Mouse (Mus musculus) lung, adult 2 months (tissue): ENCODE measurements around the gene Slfn8. TPM values are rescaled to one million over a fixed set of nuclear protein-coding genes. Genes with fewer than 3 reads are reported as not detected.
"Not testable (repeated sequence)": the region's sequence is repeated elsewhere in the genome, so short reads cannot be mapped to it uniquely, and the experiment has no call there.

Experiments used
- DNase-seq: peaks from one replicate; pipeline ENCODE4 v3.0.0; 2022
- H3K4me1 ChIP-seq: fragments of 200-500 bp; 2 replicates; pipeline ENCODE4 v1.6.1; 2011; ENCODE audit warnings: low read length; ENCODE audit not compliant: control insufficient read depth, insufficient read depth
- H3K4me3 ChIP-seq: fragments of 200-500 bp; replicated peaks from 2 replicates; pipeline ENCODE3; 2011; ENCODE audit warnings: low read depth, mild to moderate bottlenecking, control low read depth, low read length; ENCODE audit errors: extremely low read depth
- CTCF ChIP-seq: fragments of 200-500 bp; IDR thresholded peaks from 2 replicates; pipeline ENCODE4 v1.5.1; 2011; ENCODE audit warnings: mild to moderate bottlenecking, low read length, control low read depth; ENCODE audit not compliant: insufficient read depth
- POLR2A ChIP-seq: fragments of 200-500 bp; IDR thresholded peaks from 2 replicates; pipeline ENCODE4 v1.6.1; 2011; ENCODE audit warnings: low read depth, mild to moderate bottlenecking, control low read depth, low read length, borderline replicate concordance; ENCODE audit errors: extremely low read depth
- WGBS: fragments of 180-500 bp; shearing (Covaris S2); methylation state at CpG from one replicate; pipeline ENCODE4 v1.1.7; 2018; 5-methylcytosine and 5-hydroxymethylcytosine counted together
- polyA plus RNA-seq: library from polyadenylated mRNA; depleted of rRNA; stranded (reverse); fragments of >200 nt; gene quantifications from 2 replicates; pipeline ENCODE4 v1.2.3, GENCODE M21; 2012

Slfn8 gene
- polyA plus RNA-seq, 1 experiment: 0.20 TPM

- Histone ChIP-seq H3K4me3 (peak within 1 kb of the TSS; percentile 64), H3K4me1 (no peaks in the 10 kb centered on the region)
- TF ChIP-seq POLR2A: no peak
- no peak for TF ChIP-seq CTCF
- DNase-seq: peak; percentile 23
- under 1% methylated on average over 14 of the region's 14 CpGs for WGBS
These were observed 29.0 kb downstream of the Slfn8 start, which contains the start of gene Slfn9 for GRCm38 (mm10) chr11:82991469-82992166. TSS of gene Slfn9 (minus strand) at chr11:82991830.

GRCm38 (mm10) chr11:82990612-82991385 is 29.8 kb downstream of the Slfn8 start:
- WGBS: 4% methylated on average over 19 of the region's 19 CpGs
- H3K4me3 ChIP-seq: peak overlapping the region; percentile 64
- not testable (repeated sequence) for H3K4me1 ChIP-seq, DNase-seq

DNA sequence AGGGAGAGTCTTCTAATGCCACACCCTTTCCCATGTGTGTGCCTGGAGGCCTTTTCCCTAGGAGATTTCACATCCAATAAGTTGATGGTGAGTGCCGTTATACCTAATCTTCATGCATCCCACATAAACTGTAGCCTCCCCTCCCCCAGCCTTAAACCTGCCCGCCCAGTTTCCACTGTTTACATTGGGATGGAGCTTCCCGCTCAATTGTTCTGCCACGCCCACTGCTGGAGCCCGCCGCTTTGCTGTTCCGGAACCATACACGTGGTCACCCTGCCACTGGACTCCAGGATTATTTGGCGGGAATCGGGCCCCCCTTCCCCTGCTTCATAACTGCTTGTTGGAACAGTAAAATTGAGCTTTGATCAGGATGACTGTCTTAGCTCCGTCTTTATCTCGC is 31.3 kb downstream of the Slfn8 start:
- no peak for TF ChIP-seq POLR2A
- no peak for TF ChIP-seq CTCF
- Histone ChIP-seq H3K4me3 (no peak overlapping the region), H3K4me1 (no peaks in the 10 kb centered on the region)
- 27% methylated on average over 12 of the region's 12 CpGs for WGBS
- no peak for DNase-seq

DNA sequence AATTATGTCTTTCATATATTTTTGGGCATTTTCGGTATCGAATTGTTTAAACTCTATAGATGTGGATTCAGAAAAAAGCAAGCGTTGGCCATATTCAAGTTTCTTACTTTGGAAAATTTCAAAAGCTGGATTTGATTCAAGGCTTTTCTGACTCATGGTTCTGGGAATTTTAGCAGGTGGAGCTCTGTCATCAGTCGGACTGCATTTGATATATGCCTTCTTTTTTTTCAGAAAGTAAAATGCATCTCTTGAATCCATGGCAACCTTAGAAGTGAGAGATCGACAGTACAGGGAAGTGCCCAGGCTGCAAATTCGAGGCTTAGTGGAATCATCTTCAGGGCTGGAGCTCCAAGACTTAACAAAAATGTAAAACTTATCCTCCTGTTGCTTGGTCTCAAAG is 33.0 kb downstream of the Slfn8 start:
- Histone ChIP-seq H3K4me1 (no peaks in the 10 kb centered on the region), H3K4me3 (no peak overlapping the region)
- TF ChIP-seq POLR2A (no peak), CTCF (no peak)
- DNase-seq: no peak
- WGBS: 86% methylated on average over 6 of the region's 6 CpGs

DNA sequence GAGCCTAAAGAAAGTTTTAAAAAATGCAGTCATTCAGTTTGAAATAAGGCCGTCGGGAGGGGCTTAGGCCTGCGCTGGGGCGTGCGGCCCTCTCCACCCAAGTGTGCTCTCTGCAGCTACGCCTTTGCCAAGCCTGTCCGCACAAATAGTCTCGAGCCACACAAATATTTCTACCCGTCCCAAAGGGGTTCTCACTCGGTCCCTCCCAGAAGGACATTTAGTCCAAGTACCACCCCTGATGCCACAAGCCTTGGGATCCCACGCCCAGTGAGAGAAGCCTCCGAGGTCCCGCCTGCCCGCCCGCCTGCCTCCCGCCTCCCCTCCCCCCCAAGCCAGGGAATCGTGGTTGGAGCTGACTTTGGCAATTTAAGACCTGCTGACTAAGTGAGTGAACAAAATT is 37.4 kb downstream of the Slfn8 start:
- TF ChIP-seq POLR2A (no peak), CTCF (no peak)
- 84% methylated on average over 17 of the region's 17 CpGs for WGBS
- H3K4me1 ChIP-seq: no peaks in the 10 kb centered on the region
- no peak overlapping the region for H3K4me3 ChIP-seq
- DNase-seq: no peak

GRCm38 (mm10) chr11:82982409-82982808 is 38.2 kb downstream of the Slfn8 start:
- not testable (repeated sequence) for DNase-seq, H3K4me3 ChIP-seq, H3K4me1 ChIP-seq
- 78% methylated on average over 2 of the region's 2 CpGs for WGBS

DNA sequence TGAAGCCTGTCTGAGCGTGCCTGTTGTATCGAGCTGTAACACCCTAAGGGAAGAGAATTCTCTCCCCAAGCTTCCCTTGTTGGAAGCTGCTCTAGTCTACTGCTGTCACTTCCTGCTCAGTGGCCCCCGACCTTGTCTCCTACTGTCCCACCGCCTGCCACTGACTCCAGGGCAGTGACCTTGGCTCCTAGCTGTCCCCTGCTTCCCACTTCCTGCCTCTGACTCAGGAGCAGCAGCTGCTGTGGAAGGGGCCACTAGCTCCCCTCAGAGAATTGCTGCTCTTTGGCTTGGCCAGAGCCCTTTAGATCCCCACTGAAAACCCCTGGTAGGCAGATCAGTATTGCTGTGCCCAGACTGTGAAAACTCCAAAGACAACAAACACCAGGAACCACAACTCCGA is 46.7 kb downstream of the Slfn8 start:
- TF ChIP-seq CTCF (no peak), POLR2A (no peak)
- 32% methylated on average over 5 of the region's 5 CpGs for WGBS
- peaks cover 6% of the 10 kb centered on the region for H3K4me1 ChIP-seq
- no peak for DNase-seq
- H3K4me3 ChIP-seq: no peak overlapping the region

GRCm38 (mm10) chr11:82971590-82971974 is 49.0 kb downstream of the Slfn8 start:
- DNase-seq: no peak
- H3K4me3 ChIP-seq: no peak overlapping the region
- TF ChIP-seq CTCF: no peak
- no peak for TF ChIP-seq POLR2A
- H3K4me1 ChIP-seq: peaks cover 6% of the 10 kb centered on the region
- WGBS: 78% methylated on average over 9 of the region's 11 CpGs

GRCm38 (mm10) chr11:82970712-82971589 is 49.7 kb downstream of the Slfn8 start:
- DNase-seq: no peak
- 16% methylated on average over 31 of the region's 31 CpGs for WGBS

More at GRCm38 (mm10) chr11:82970712-82971589, 49.7 kb downstream of the Slfn8 start:
- peak overlapping the region; percentile 4 for H3K4me3 ChIP-seq
- TF ChIP-seq POLR2A: no peak
- peak; percentile 7; the same call in 1 of the 2 replicates for TF ChIP-seq CTCF
- H3K4me1 ChIP-seq: peaks cover 6% of the 10 kb centered on the region
